Mouse (Mus musculus) MEL (cell line): ENCODE measurements around the gene Zmiz1.

ENCODE experiments used
- HCFC1 ChIP-seq: IDR thresholded peaks from 2 replicates; pipeline ENCODE4 v1.6.1; 2012; ENCODE audit warnings: low read depth, mild to moderate bottlenecking, inconsistent platforms, low read length, improper control_type of control experiment, moderate library complexity
- MXI1 ChIP-seq: IDR thresholded peaks from 2 replicates; pipeline ENCODE4 v1.6.1; 2011; ENCODE audit warnings: mild to moderate bottlenecking, low read depth, low read length, improper control_type of control experiment
- POLR2A ChIP-seq, 2 experiments: IDR thresholded peaks; 2 replicates each; pipeline ENCODE4 v1.6.1; 2011 to 2012; ENCODE audit warnings: low read length in 2 of 2, mild to moderate bottlenecking in 2 of 2, control low read depth in 1 of 2, improper control_type of control experiment in 1 of 2, low read depth in 1 of 2, moderate library complexity in 1 of 2; ENCODE audit not compliant: control insufficient read depth in 1 of 2, insufficient read depth in 1 of 2, poor library complexity in 1 of 2

DNA sequence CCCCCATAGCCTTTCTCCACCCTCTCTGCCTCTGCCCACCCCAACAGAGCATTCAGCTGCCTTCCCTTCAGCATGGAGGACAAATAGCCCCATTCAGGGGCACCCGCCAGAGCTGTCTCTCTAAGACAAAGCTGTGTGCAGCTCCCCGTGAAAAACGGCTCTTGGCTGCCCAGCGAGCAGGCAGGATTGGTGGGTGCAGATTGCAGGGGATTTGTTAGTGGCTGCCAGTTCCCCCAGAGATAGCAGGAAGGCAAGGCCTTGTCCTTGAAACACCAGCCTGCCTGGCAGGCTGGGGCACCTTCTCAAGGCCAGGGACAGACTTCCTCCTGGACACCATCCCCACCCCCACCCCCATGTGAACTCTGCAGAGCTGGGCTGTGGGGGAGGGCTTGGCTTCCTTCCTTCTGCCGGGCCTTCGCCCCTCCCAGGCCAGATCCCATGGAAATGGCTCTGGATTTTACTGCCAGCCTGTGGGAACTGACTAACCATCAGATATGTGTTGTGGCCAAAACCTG, 128.6 kb downstream of the Zmiz1 start:
- TF ChIP-seq MXI1 (no peak), HCFC1 (no peak), POLR2A (IDR thresholded peaks at IDR 0.05; ENCODE audit: control insufficient read depth in 1 of 2, insufficient read depth in 1 of 2, low read depth in 1 of 2, low read length in 2 of 2, poor library complexity in 1 of 2) (no peak)
